9 mouse cellular contexts compared by ENCODE assay signal in genomic region chr5:143050273-143050672, GRCm38 (mm10).
DNase-seq lines count a peak whose midpoint lies in the region; ATAC-seq lines count a peak whose summit lies in the region.
"Had no signal": no experiment of that assay in that cellular context is flagged by ENCODE, and none has a peak within 500 bp of the region (broad histone marks: within the 10 kb centered on the region; RNA-seq: fewer than 3 reads in every experiment).

No protein-coding gene starts in this region.

- peaks cover 71% of the 10 kb centered on the region for H3K4me1 ChIP-seq in midbrain, embryonic 10.5 days
- peaks cover 14% of the 10 kb centered on the region for H3K4me1 ChIP-seq in midbrain, embryonic 11.5 days (ENCODE audit: control insufficient read depth, insufficient read depth, low read length)
- H3K4me1 ChIP-seq in liver, embryonic 15.5 days (replicated peaks) = peaks cover 87% of the 10 kb centered on the region
- peaks cover 19% of the 10 kb centered on the region for H3K4me1 ChIP-seq in stomach, embryonic 14.5 days (ENCODE audit: control insufficient read depth, insufficient read depth, low read length)

- H3K27ac ChIP-seq in midbrain, embryonic 10.5 days (replicated peaks) = 0 out of 2 replicates have a peak overlapping the region, but pooled peaks have one; percentile 28
- H3K27ac ChIP-seq in midbrain, embryonic 11.5 days (ENCODE audit: low read depth, low read length) = no peak overlapping the region
- peak overlapping the region; percentile 86 for H3K27ac ChIP-seq in liver, embryonic 15.5 days (replicated peaks)
- peak overlapping the region; percentile 77; the same call in 1 of the 2 replicates for H3K27ac ChIP-seq in stomach, embryonic 14.5 days (ENCODE audit: low read length)

- H3K4me3 ChIP-seq in midbrain, embryonic 10.5 days = no peak overlapping the region
- no peak overlapping the region for H3K4me3 ChIP-seq in midbrain, embryonic 11.5 days (ENCODE audit: low read depth, low read length)
- no peak overlapping the region for H3K4me3 ChIP-seq in liver, embryonic 15.5 days (replicated peaks)
- no peak overlapping the region for H3K4me3 ChIP-seq in stomach, embryonic 14.5 days (ENCODE audit: low read depth, low read length)

- DNase-seq in heart, adult 11 months = peak; percentile 93
- DNase-seq in heart, postnatal 25 days (ENCODE audit: low spot score) = no peak
- no peak for DNase-seq in midbrain, embryonic 10.5 days (ENCODE audit: low spot score)
- DNase-seq in midbrain, embryonic 11.5 days (ENCODE audit: low spot score, missing footprints) = no peak
- no peak for DNase-seq in frontal cortex, postnatal 14 days (ENCODE audit: low spot score in 2 of 2)
- DNase-seq in gastrocnemius, postnatal 36 days = no peak
- DNase-seq: kidney, adult 18-20 months had no signal

- 76% methylated on average over 5 of the region's 5 CpGs for WGBS in midbrain, embryonic 10.5 days
- 69% methylated on average over 5 of the region's 5 CpGs for WGBS in midbrain, embryonic 11.5 days
- 79% methylated on average over 5 of the region's 5 CpGs for WGBS in liver, embryonic 15.5 days (ENCODE audit: insufficient replicate concordance)
- WGBS in stomach, embryonic 14.5 days = 63% methylated on average over 5 of the region's 5 CpGs

- no peak for ATAC-seq in midbrain, embryonic 11.5 days (ENCODE audit: low FRiP score)
- ATAC-seq in liver, embryonic 15.5 days (ENCODE audit: insufficient read depth) = no peak
- ATAC-seq in stomach, embryonic 14.5 days (ENCODE audit: insufficient number of reproducible peaks, insufficient read depth, low FRiP score, low read depth) = no peak

- no peaks in the 10 kb centered on the region for H3K9me3 ChIP-seq in midbrain, embryonic 10.5 days (replicated peaks)
- H3K9me3 ChIP-seq in midbrain, embryonic 11.5 days (ENCODE audit: control insufficient read depth, low read length) = no peaks in the 10 kb centered on the region
- H3K9me3 ChIP-seq in liver, embryonic 15.5 days (replicated peaks) = no peaks in the 10 kb centered on the region
- H3K9me3 ChIP-seq in stomach, embryonic 14.5 days (ENCODE audit: control insufficient read depth, low read depth, low read length) = no peaks in the 10 kb centered on the region

- H3K9ac ChIP-seq in midbrain, embryonic 11.5 days (ENCODE audit: low read length) = no peak overlapping the region
- no peak overlapping the region for H3K9ac ChIP-seq in liver, embryonic 15.5 days
- no peak overlapping the region for H3K9ac ChIP-seq in stomach, embryonic 14.5 days (replicated peaks; ENCODE audit: low read depth, low read length)

- no peak overlapping the region for H3K4me2 ChIP-seq in midbrain, embryonic 11.5 days
- 0 out of 2 replicates have a peak overlapping the region, but pooled peaks have one; percentile 9 for H3K4me2 ChIP-seq in liver, embryonic 15.5 days
- no peak overlapping the region for H3K4me2 ChIP-seq in stomach, embryonic 14.5 days (replicated peaks; ENCODE audit: low read depth, low read length)

- intact Hi-C loops in heart, postnatal 25 days (cut with DNase I) = no loop called here
- intact Hi-C loops in gastrocnemius, postnatal 36 days (cut with DNase I) = no loop called here

- H3K27me3 ChIP-seq in midbrain, embryonic 10.5 days (ENCODE audit: low read depth, poor library complexity, severe bottlenecking) = no peaks in the 10 kb centered on the region
- H3K27me3 ChIP-seq in midbrain, embryonic 11.5 days (ENCODE audit: control insufficient read depth, insufficient read depth, low read length) = no peaks in the 10 kb centered on the region
- no peaks in the 10 kb centered on the region for H3K27me3 ChIP-seq in liver, embryonic 15.5 days
- H3K27me3 ChIP-seq in stomach, embryonic 14.5 days (ENCODE audit: control insufficient read depth, insufficient read depth, low read length) = no peaks in the 10 kb centered on the region

- H3K36me3 ChIP-seq in midbrain, embryonic 10.5 days = peaks cover 26% of the 10 kb centered on the region
- no peaks in the 10 kb centered on the region; the same call in 1 of the 2 replicates for H3K36me3 ChIP-seq in midbrain, embryonic 11.5 days (ENCODE audit: control insufficient read depth, insufficient read depth, low read length)
- H3K36me3 ChIP-seq in liver, embryonic 15.5 days (replicated peaks) = peaks cover 36% of the 10 kb centered on the region
- H3K36me3 ChIP-seq in stomach, embryonic 14.5 days (ENCODE audit: control insufficient read depth, insufficient read depth, low read length) = peaks cover 2% of the 10 kb centered on the region; the same call in 1 of the 2 replicates
